Mouse (Mus musculus): ENCODE measurements at regions not wholly inside any gene's neighbourhood (a gene's known extent, or its start where the extent isn't known, plus 50 kb on each side); places are given as distances from the start of the nearest gene placed in this dataset.

DNA sequence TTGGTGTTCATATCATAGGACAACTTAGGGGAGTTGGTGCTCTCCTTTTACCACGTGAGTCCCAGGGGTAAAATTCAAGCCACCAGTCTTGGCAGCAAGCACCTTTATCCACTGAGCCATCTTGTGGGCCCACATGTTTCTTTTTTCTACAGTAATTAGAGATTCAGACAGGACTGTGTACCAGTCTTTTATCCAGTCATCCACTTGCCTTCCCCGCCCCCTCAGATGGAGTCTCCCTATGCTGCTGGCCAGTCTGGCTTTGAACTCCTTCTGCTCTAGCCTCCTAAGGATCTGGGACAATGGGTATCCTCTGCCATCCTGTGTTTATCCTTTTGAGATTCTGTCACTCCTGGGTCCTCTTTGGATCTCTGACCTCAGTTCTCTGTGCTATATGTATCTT is 51.1 kb upstream of the Nek6 start:
- ATAC-seq (ENCODE audit: low FRiP score): peak; percentile 55; the same call in 1 of the 2 replicates
- no peak overlapping the region for H3K9ac ChIP-seq
- no peaks in the 10 kb centered on the region for H3K36me3 ChIP-seq
- H3K9me3 ChIP-seq: no peaks in the 10 kb centered on the region
- peaks cover 14% of the 10 kb centered on the region for H3K4me1 ChIP-seq (replicated peaks)
- no peak overlapping the region for H3K4me3 ChIP-seq
- no peaks in the 10 kb centered on the region for H3K27me3 ChIP-seq
- H3K27ac ChIP-seq: peak overlapping the region; percentile 19; the same call in 1 of the 2 replicates
- no peak overlapping the region for H3K4me2 ChIP-seq
- WGBS: 79% methylated on average over 2 of the region's 2 CpGs

DNA sequence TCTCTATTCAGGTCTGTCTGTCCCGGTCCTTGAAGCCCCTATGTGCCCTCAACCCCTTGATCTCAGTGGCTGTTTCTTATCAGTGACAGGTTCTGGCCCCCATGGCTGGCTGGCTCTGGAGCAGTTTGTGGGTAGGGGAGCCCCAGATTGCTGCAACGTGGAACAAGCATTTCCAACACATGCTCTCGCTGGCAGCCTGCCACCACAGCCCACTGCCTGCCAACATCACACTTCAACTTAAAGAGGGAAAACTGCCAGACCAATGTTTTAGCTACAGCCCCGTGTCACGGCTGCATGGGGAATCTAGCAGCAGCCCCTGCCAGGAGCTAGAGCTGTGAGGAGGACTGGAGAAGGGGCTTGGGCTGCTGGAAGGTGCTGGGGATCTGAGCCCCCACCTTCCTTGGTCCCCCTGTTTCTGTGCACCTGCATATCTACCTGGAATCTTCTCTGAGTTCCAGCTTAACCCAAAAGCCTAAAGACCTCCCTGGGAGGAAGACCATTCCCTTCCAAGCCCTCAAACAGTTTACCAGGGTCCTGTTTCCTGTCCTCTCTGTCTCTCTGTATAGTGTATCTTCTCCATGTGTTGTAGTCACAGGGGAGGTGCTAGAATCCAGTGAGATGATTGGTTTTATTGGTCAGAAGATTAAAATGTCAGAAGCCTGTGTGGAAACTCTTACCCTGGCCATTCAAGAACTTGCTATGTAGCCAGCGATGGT is 50.5 kb upstream of the Nek6 start:
- H3K36me3 ChIP-seq: no peaks in the 10 kb centered on the region
- peaks cover 14% of the 10 kb centered on the region for H3K4me1 ChIP-seq (replicated peaks)
- no peak overlapping the region for H3K9ac ChIP-seq
- H3K9me3 ChIP-seq: no peaks in the 10 kb centered on the region
- H3K27ac ChIP-seq: peak overlapping the region; percentile 19; the same call in 1 of the 2 replicates
- ATAC-seq (ENCODE audit: low FRiP score): peak; percentile 65
- WGBS: 53% methylated on average over 6 of the region's 6 CpGs
- no peak overlapping the region for H3K4me2 ChIP-seq
- H3K4me3 ChIP-seq: no peak overlapping the region
- H3K27me3 ChIP-seq: no peaks in the 10 kb centered on the region
